Mouse (Mus musculus): ENCODE measurements at regions not wholly inside any gene's neighbourhood (a gene's known extent, or its start where the extent isn't known, plus 50 kb on each side); places are given as distances from the start of the nearest gene placed in this dataset.

- Histone ChIP-seq H3K9me3 (no peaks in the 10 kb centered on the region), H3K9ac (no peak overlapping the region)
Observed at GRCm38 (mm10) chr1:163530563-163530962, 127.1 kb upstream of the Gorab start.

DNA sequence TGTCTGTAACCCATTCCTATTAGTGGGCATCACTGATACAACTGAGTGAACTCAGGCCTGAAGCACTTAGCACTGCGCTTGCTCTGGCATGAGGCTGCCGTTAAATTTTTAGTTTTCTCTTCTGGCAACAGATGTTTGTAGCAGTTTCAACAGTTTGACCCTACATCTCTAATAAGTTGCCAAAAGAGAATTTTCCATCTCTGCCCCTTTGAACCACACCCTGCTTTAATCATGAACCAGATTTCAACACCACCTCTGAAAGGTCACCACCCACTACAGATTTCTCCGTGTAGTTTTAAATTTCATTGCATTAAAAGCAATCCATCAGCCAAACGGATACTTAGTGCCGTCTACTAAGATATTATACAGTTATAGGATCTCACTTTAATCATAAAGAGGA lies 114.5 kb upstream of the Gorab start:
- Histone ChIP-seq H3K4me3 (no peak overlapping the region), H3K36me3 (no peaks in the 10 kb centered on the region), H3K27ac (no peak overlapping the region), H3K9me3 (no peaks in the 10 kb centered on the region), H3K4me2 (replicated peaks) (no peak overlapping the region), H3K27me3 (replicated peaks) (no peaks in the 10 kb centered on the region), H3K4me1 (no peaks in the 10 kb centered on the region), H3K9ac (no peak overlapping the region)
- WGBS: 88% methylated on average over 5 of the region's 5 CpGs
- no peak for ATAC-seq (ENCODE audit: low FRiP score, low read depth)

More at GRCm38 (mm10) chr1:163530563-163530962, 127.1 kb upstream of the Gorab start:
- WGBS: 83% methylated on average over 4 of the region's 4 CpGs
- no peaks in the 10 kb centered on the region for H3K36me3 ChIP-seq
- no peaks in the 10 kb centered on the region for H3K27me3 ChIP-seq (replicated peaks)
- H3K27ac ChIP-seq: no peak overlapping the region
- no peak overlapping the region for H3K4me3 ChIP-seq
- no peak for ATAC-seq (ENCODE audit: low FRiP score, low read depth)
- no peaks in the 10 kb centered on the region for H3K4me1 ChIP-seq
- H3K4me2 ChIP-seq (replicated peaks): no peak overlapping the region

DNA sequence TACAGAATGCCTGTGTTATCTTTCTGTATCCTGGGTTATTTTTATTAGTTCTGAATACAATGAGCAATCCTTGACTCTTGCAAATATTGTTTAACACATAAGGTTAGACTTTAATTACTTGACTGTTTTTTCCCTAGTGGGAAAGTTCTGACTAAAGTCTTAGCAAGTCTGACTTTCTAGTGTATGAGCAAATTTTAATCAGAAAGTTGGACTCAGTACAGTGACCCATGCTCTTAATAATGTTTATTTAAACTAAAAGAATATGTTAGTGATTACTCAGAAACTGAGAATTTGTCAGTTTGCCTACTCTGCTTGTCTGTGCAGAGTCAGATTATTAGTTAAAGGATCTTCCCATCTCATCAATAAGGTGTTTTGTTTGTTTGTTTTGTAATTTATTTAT lies 109.4 kb upstream of the Gorab start:
- Histone ChIP-seq H3K27ac (no peak overlapping the region), H3K4me1 (no peaks in the 10 kb centered on the region), H3K4me2 (replicated peaks) (no peak overlapping the region), H3K36me3 (no peaks in the 10 kb centered on the region), H3K27me3 (replicated peaks) (no peaks in the 10 kb centered on the region), H3K9me3 (no peaks in the 10 kb centered on the region), H3K9ac (no peak overlapping the region), H3K4me3 (no peak overlapping the region)
- no peak for ATAC-seq (ENCODE audit: low FRiP score, low read depth)

GRCm38 (mm10) chr1:163512008-163512407 lies 108.5 kb upstream of the Gorab start:
- Histone ChIP-seq H3K4me2 (replicated peaks) (no peak overlapping the region), H3K36me3 (no peaks in the 10 kb centered on the region), H3K27me3 (replicated peaks) (no peaks in the 10 kb centered on the region), H3K27ac (no peak overlapping the region), H3K4me1 (no peaks in the 10 kb centered on the region), H3K9ac (no peak overlapping the region), H3K4me3 (no peak overlapping the region), H3K9me3 (no peaks in the 10 kb centered on the region)
- WGBS: 72% methylated on average over 1 of the region's 1 CpGs
- ATAC-seq (ENCODE audit: low FRiP score, low read depth): no peak

GRCm38 (mm10) chr1:163505035-163505434 lies 101.6 kb upstream of the Gorab start:
- Histone ChIP-seq H3K4me1 (no peaks in the 10 kb centered on the region), H3K27me3 (replicated peaks) (no peaks in the 10 kb centered on the region), H3K27ac (no peak overlapping the region), H3K36me3 (no peaks in the 10 kb centered on the region), H3K9me3 (no peaks in the 10 kb centered on the region), H3K4me3 (no peak overlapping the region), H3K9ac (no peak overlapping the region), H3K4me2 (replicated peaks) (no peak overlapping the region)
- WGBS: 69% methylated on average over 7 of the region's 7 CpGs
- no peak for ATAC-seq (ENCODE audit: low FRiP score, low read depth)

GRCm38 (mm10) chr1:163502557-163502956 lies 99.1 kb upstream of the Gorab start:
- ATAC-seq (ENCODE audit: low FRiP score, low read depth): no peak
- Histone ChIP-seq H3K27me3 (replicated peaks) (no peaks in the 10 kb centered on the region), H3K4me1 (no peaks in the 10 kb centered on the region), H3K36me3 (no peaks in the 10 kb centered on the region), H3K9me3 (no peaks in the 10 kb centered on the region), H3K4me2 (replicated peaks) (no peak overlapping the region), H3K27ac (no peak overlapping the region), H3K4me3 (no peak overlapping the region), H3K9ac (no peak overlapping the region)
- 90% methylated on average over 1 of the region's 1 CpGs for WGBS

DNA sequence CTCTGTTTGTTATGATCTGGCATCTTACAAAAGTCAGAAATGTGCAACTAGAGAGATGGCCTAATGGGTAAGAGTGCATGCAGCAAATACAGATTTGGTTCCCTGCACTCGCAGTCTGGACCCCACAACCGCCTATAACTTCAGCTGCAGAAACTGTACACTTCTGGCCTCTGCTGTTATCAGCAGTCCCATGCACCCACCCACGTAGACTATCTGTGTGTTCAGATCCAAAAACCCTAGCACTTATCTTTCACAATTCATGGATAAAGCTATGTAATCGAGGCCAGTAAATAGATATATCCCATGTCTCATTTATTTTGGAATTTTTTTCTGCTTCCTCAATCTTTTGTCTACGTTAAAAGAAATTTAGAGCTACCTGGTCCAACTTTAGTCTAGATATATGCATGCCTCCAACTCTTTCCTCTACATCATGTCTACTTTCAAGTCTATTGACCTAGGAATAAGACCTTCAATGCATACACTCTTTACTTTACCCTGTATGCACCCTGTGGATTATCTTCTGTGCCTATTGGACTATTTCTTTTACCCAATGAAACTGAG lies 95.0 kb upstream of the Gorab start:
- no peak for ATAC-seq (ENCODE audit: low FRiP score, low read depth)
- H3K9me3 ChIP-seq: no peaks in the 10 kb centered on the region
- no peaks in the 10 kb centered on the region for H3K27me3 ChIP-seq (replicated peaks)
- 93% methylated on average over 5 of the region's 5 CpGs for WGBS
- H3K27ac ChIP-seq: no peak overlapping the region
- H3K4me1 ChIP-seq: no peaks in the 10 kb centered on the region
- H3K4me2 ChIP-seq (replicated peaks): no peak overlapping the region
- H3K9ac ChIP-seq: no peak overlapping the region
- H3K36me3 ChIP-seq: no peaks in the 10 kb centered on the region
- H3K4me3 ChIP-seq: no peak overlapping the region

- no peak overlapping the region for H3K4me2 ChIP-seq (replicated peaks)
- WGBS: 84% methylated on average over 1 of the region's 1 CpGs
- no peaks in the 10 kb centered on the region for H3K4me1 ChIP-seq
- no peaks in the 10 kb centered on the region for H3K36me3 ChIP-seq
- no peak for ATAC-seq (ENCODE audit: low FRiP score, low read depth)
- H3K4me3 ChIP-seq: no peak overlapping the region
- H3K9ac ChIP-seq: no peak overlapping the region
- no peak overlapping the region for H3K27ac ChIP-seq
- H3K27me3 ChIP-seq (replicated peaks): no peaks in the 10 kb centered on the region
- H3K9me3 ChIP-seq: no peaks in the 10 kb centered on the region
Observed at GRCm38 (mm10) chr1:163496416-163496815, 92.9 kb upstream of the Gorab start.

DNA sequence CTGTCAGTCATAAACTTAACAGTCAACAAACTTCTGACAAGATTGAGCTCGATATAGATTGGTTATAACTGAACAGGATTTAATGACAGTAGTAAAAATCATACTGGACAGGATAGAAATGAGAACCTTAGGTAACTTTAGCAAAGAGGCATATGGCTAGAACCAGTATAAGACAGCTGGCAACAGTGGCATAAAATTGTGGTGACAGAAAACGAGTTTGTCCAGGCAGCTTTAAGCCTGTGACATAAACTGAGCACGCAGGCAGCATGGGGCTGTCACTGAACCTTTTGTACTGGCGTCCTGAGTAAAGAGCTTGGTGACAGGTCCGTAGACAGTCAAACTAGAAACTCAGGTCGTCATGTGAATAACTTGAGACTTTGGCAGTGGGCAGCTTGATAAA lies 85.1 kb upstream of the Gorab start:
- no peak for ATAC-seq (ENCODE audit: low FRiP score, low read depth)
- Histone ChIP-seq H3K27me3 (replicated peaks) (no peaks in the 10 kb centered on the region), H3K9ac (no peak overlapping the region), H3K4me1 (no peaks in the 10 kb centered on the region), H3K4me3 (no peak overlapping the region), H3K9me3 (no peaks in the 10 kb centered on the region), H3K4me2 (replicated peaks) (no peak overlapping the region), H3K36me3 (no peaks in the 10 kb centered on the region), H3K27ac (no peak overlapping the region)
- WGBS: 64% methylated on average over 6 of the region's 6 CpGs

- Histone ChIP-seq H3K4me2 (replicated peaks) (no peak overlapping the region), H3K4me3 (no peak overlapping the region), H3K4me1 (no peaks in the 10 kb centered on the region), H3K9me3 (no peaks in the 10 kb centered on the region), H3K27me3 (replicated peaks) (no peaks in the 10 kb centered on the region), H3K36me3 (no peaks in the 10 kb centered on the region), H3K9ac (no peak overlapping the region), H3K27ac (no peak overlapping the region)
- WGBS: 81% methylated on average over 4 of the region's 4 CpGs
- ATAC-seq (ENCODE audit: low FRiP score, low read depth): no peak
Observed at GRCm38 (mm10) chr1:163488109-163488508, 84.6 kb upstream of the Gorab start.

GRCm38 (mm10) chr1:163483098-163483497 lies 79.6 kb upstream of the Gorab start:
- Histone ChIP-seq H3K4me2 (replicated peaks) (no peak overlapping the region), H3K27ac (no peak overlapping the region), H3K27me3 (replicated peaks) (no peaks in the 10 kb centered on the region), H3K36me3 (no peaks in the 10 kb centered on the region), H3K9ac (no peak overlapping the region), H3K4me1 (no peaks in the 10 kb centered on the region), H3K9me3 (no peaks in the 10 kb centered on the region), H3K4me3 (no peak overlapping the region)
- ATAC-seq (ENCODE audit: low FRiP score, low read depth): no peak
- WGBS: 88% methylated on average over 3 of the region's 3 CpGs

GRCm38 (mm10) chr1:163477478-163478167 lies 74.2 kb upstream of the Gorab start:
- no peak overlapping the region for H3K4me3 ChIP-seq
- no peak overlapping the region for H3K27ac ChIP-seq
- H3K27me3 ChIP-seq (replicated peaks): no peaks in the 10 kb centered on the region
- H3K4me1 ChIP-seq: no peaks in the 10 kb centered on the region
- H3K4me2 ChIP-seq (replicated peaks): no peak overlapping the region
- H3K9ac ChIP-seq: no peak overlapping the region
- H3K36me3 ChIP-seq: no peaks in the 10 kb centered on the region
- ATAC-seq (ENCODE audit: low FRiP score, low read depth): no peak; the same call in 1 of the 2 replicates
- WGBS: 33% methylated on average over 4 of the region's 4 CpGs
- H3K9me3 ChIP-seq: no peaks in the 10 kb centered on the region

DNA sequence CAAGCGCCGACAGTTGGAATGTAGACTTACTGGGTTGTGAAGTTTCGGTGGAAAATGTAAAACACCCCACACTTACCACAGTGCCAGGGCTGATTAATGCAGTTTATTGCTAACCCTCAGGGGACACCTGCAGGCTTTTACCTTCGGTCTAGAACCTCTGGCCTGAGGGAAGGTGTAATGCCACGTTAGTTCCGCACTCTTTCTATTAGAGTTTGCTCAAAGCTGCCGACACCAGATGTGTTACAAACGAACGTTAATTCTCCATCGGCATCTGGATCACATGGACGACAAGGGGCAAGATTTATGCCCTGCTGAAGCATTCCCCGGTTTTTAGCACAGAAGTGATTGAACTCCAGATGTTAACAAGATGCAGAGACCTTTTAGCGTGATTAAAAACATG lies 57.7 kb upstream of the Gorab start:
- no peak overlapping the region for H3K4me3 ChIP-seq
- no peak overlapping the region for H3K4me2 ChIP-seq (replicated peaks)
- H3K27me3 ChIP-seq (replicated peaks): no peaks in the 10 kb centered on the region
- H3K36me3 ChIP-seq: no peaks in the 10 kb centered on the region
- no peak overlapping the region for H3K27ac ChIP-seq
- H3K9ac ChIP-seq: no peak overlapping the region
- 79% methylated on average over 13 of the region's 13 CpGs for WGBS
- no peak for ATAC-seq (ENCODE audit: low FRiP score, low read depth)
- H3K4me1 ChIP-seq: no peaks in the 10 kb centered on the region
- H3K9me3 ChIP-seq: no peaks in the 10 kb centered on the region
